Mouse (Mus musculus) liver, adult 2 months (tissue): ENCODE measurements around the gene Ermp1.

Experiments
- CTCF ChIP-seq: fragments of 200-500 bp; IDR thresholded peaks from 2 replicates; pipeline ENCODE4 v1.5.1; 2011; ENCODE audit warnings: low read depth, low read length, control low read depth
- POLR2A ChIP-seq: fragments of 200-500 bp; IDR thresholded peaks from 2 replicates; pipeline ENCODE4 v1.6.1; 2011; ENCODE audit warnings: low read length, control low read depth; ENCODE audit not compliant: insufficient read depth; ENCODE audit errors: extremely low read depth

GRCm38 (mm10) chr19:29664934-29665333, 16.7 kb upstream of the Ermp1 start:
- TF ChIP-seq POLR2A (no peak), CTCF (no peak)
